Mouse (Mus musculus) heart, postnatal 0 days (tissue): Measurements from ENCODE around the gene Fam210b. TPM values are rescaled to one million over a fixed set of nuclear protein-coding genes. Genes with fewer than 3 reads are reported as not detected.

Experiments
- ATAC-seq: fragments of 200-750 bp; cut with Nextera tagmentation; 2 replicates; pipeline ENCODE4 v1.8.0; 2017; ENCODE audit warnings: low read depth, moderate number of reproducible peaks, moderate library complexity; ENCODE audit not compliant: insufficient read depth
- DNase-seq: peaks from one replicate; pipeline ENCODE4 v3.0.0-alpha.2; 2016; ENCODE audit warnings: low spot score
- H3K27ac ChIP-seq: fragments of 300-500 bp; sonication (generic); 2 replicates; pipeline ENCODE4 v1.5.1; 2014; ENCODE audit warnings: low read depth, mild to moderate bottlenecking
- H3K27me3 ChIP-seq: fragments of 300-500 bp; sonication (generic); 2 replicates; pipeline ENCODE4 v1.6.1; 2014; ENCODE audit warnings: low read length, mixed read lengths; ENCODE audit not compliant: control insufficient read depth, insufficient read depth
- H3K36me3 ChIP-seq: fragments of 300-500 bp; sonication (generic); replicated peaks from 2 replicates; pipeline ENCODE4 v1.6.1; 2014; ENCODE audit warnings: low read length, mixed read lengths; ENCODE audit not compliant: control insufficient read depth, insufficient read depth
- H3K4me1 ChIP-seq: fragments of 300-500 bp; sonication (generic); 2 replicates; pipeline ENCODE4 v1.6.1; 2014; ENCODE audit warnings: antibody characterized with exemption; ENCODE audit not compliant: control insufficient read depth, insufficient read depth
- H3K4me2 ChIP-seq: fragments of 300-500 bp; sonication (generic); 2 replicates; pipeline ENCODE4 v1.6.1; 2014; ENCODE audit warnings: low read depth, mild to moderate bottlenecking, low read length, moderate library complexity
- H3K4me3 ChIP-seq: fragments of 300-500 bp; sonication (generic); 2 replicates; pipeline ENCODE4 v1.5.1; 2014; ENCODE audit warnings: low read depth, low read length
- H3K9ac ChIP-seq: fragments of 300-500 bp; sonication (generic); replicated peaks from 2 replicates; pipeline ENCODE4 v1.6.1; 2014; ENCODE audit warnings: low read depth, low read length, mixed read lengths
- H3K9me3 ChIP-seq: fragments of 300-500 bp; sonication (generic); replicated peaks from 2 replicates; pipeline ENCODE4 v1.6.1; 2016; ENCODE audit warnings: low read length; ENCODE audit not compliant: control insufficient read depth
- CTCF ChIP-seq: IDR thresholded peaks from 2 replicates; pipeline ENCODE4 v1.5.1; 2016; ENCODE audit warnings: antibody characterized with exemption, control low read depth, low read depth
- EP300 ChIP-seq: IDR thresholded peaks from 2 replicates; pipeline ENCODE4 v1.6.1; 2016; ENCODE audit warnings: antibody characterized with exemption, low read depth
- WGBS: fragments of 180-500 bp; shearing (Covaris S2); extraction: QIAGEN DNeasy Blood & Tissue Kit; methylation state at CpG from one replicate; pipeline ENCODE4 v1.1.7; 2014; 5-methylcytosine and 5-hydroxymethylcytosine counted together
- polyA plus RNA-seq: library from polyadenylated mRNA; unstranded; fragments of >200 nt; fragmentation: Nextera tagmentation; extraction: Ambion mirVana; gene quantifications from 2 replicates; pipeline ENCODE4 v1.2.1, GENCODE M21; 2015
- total RNA-seq: library from RNA; depleted of rRNA; stranded (reverse); fragments of >200 nt; gene quantifications from 2 replicates; pipeline ENCODE4 v1.2.3, GENCODE M21; 2014; ENCODE audit warnings: low replicate concordance

Fam210b gene
- total and polyA plus RNA-seq, 2 experiments from 2014 or later, result 3.3 to 9.4 TPM

GRCm38 (mm10) chr2:172329179-172329578 lies 16.2 kb upstream of the Fam210b start:
- Histone ChIP-seq H3K9me3 (no peaks in the 10 kb centered on the region), H3K27ac (no peak overlapping the region), H3K36me3 (no peaks in the 10 kb centered on the region), H3K4me3 (no peak overlapping the region), H3K9ac (no peak overlapping the region), H3K4me2 (no peak overlapping the region), H3K27me3 (0 out of 2 replicates have a peak, but pooled peaks cover 7% of the 10 kb centered on the region), H3K4me1 (no peaks in the 10 kb centered on the region)
- 6% methylated on average over 13 of the region's 13 CpGs for WGBS
- TF ChIP-seq EP300 (no peak), CTCF (peak; percentile 82)
- DNase-seq (no peak), ATAC-seq (no peak)

GRCm38 (mm10) chr2:172338206-172338942 lies 7.0 kb upstream of the Fam210b start:
- WGBS, result 79% methylated on average over 19 of the region's 19 CpGs
- TF ChIP-seq EP300 (no peak), CTCF (no peak)
- H3K4me3 ChIP-seq, result no peak overlapping the region
- H3K27me3 ChIP-seq, result no peaks in the 10 kb centered on the region
- ATAC-seq, result no peak
- H3K27ac ChIP-seq, result no peak overlapping the region
- no peaks in the 10 kb centered on the region for H3K36me3 ChIP-seq
- no peak overlapping the region for H3K9ac ChIP-seq
- no peaks in the 10 kb centered on the region for H3K4me1 ChIP-seq
- H3K4me2 ChIP-seq, result no peak overlapping the region
- no peak for DNase-seq
- no peaks in the 10 kb centered on the region for H3K9me3 ChIP-seq

- no peak for DNase-seq
- no peak overlapping the region for H3K27ac ChIP-seq
- ATAC-seq, result no peak
- no peaks in the 10 kb centered on the region for H3K9me3 ChIP-seq
- no peak overlapping the region for H3K4me2 ChIP-seq
- no peak overlapping the region for H3K4me3 ChIP-seq
- 54% methylated on average over 3 of the region's 3 CpGs for WGBS
- no peak overlapping the region for H3K9ac ChIP-seq
- TF ChIP-seq CTCF, result no peak
- TF ChIP-seq EP300, result no peak
- H3K36me3 ChIP-seq, result no peaks in the 10 kb centered on the region
- 0 out of 2 replicates have a peak, but pooled peaks cover 6% of the 10 kb centered on the region for H3K4me1 ChIP-seq
- H3K27me3 ChIP-seq, result no peaks in the 10 kb centered on the region
These were observed 4.4 kb upstream of the Fam210b start for GRCm38 (mm10) chr2:172340936-172341335.

- TF ChIP-seq CTCF, result no peak
- TF ChIP-seq EP300, result no peak
- 0 out of 2 replicates have a peak, but pooled peaks cover 6% of the 10 kb centered on the region for H3K4me1 ChIP-seq
- no peak overlapping the region for H3K4me3 ChIP-seq
- no peaks in the 10 kb centered on the region for H3K9me3 ChIP-seq
- WGBS, result 46% methylated on average over 5 of the region's 5 CpGs
- H3K36me3 ChIP-seq, result no peaks in the 10 kb centered on the region
- H3K9ac ChIP-seq, result no peak overlapping the region
- ATAC-seq (no peak), DNase-seq (no peak)
- H3K27ac ChIP-seq, result no peak overlapping the region
- H3K27me3 ChIP-seq, result no peaks in the 10 kb centered on the region
- H3K4me2 ChIP-seq, result no peak overlapping the region
These were observed 3.8 kb upstream of the Fam210b start for GRCm38 (mm10) chr2:172341606-172342005.

GRCm38 (mm10) chr2:172343751-172344150 lies 1.6 kb upstream of the Fam210b start:
- no peak overlapping the region for H3K4me3 ChIP-seq
- peaks cover 17% of the 10 kb centered on the region; the same call in 1 of the 2 replicates for H3K4me1 ChIP-seq
- no peak overlapping the region for H3K9ac ChIP-seq
- H3K36me3 ChIP-seq, result no peaks in the 10 kb centered on the region
- H3K9me3 ChIP-seq, result no peaks in the 10 kb centered on the region
- TF ChIP-seq EP300, result no peak
- TF ChIP-seq CTCF, result no peak
- H3K27me3 ChIP-seq, result no peaks in the 10 kb centered on the region
- WGBS, result 89% methylated on average over 7 of the region's 7 CpGs
- no peak for ATAC-seq
- no peak overlapping the region for H3K27ac ChIP-seq
- no peak for DNase-seq
- H3K4me2 ChIP-seq, result no peak overlapping the region
